Mouse (Mus musculus): ENCODE measurements at regions not wholly inside any gene's neighbourhood (a gene's known extent, or its start where the extent isn't known, plus 50 kb on each side); places are given as distances from the start of the nearest gene placed in this dataset.

GRCm38 (mm10) chr6:102844507-102844906 is 271.6 kb upstream of the Cntn3 start:
- TF ChIP-seq POLR2A (IDR thresholded peaks at IDR 0.05; ENCODE audit: low read depth, low read length) = no peak
- TF ChIP-seq CTCF (conservative IDR thresholded peaks at IDR 0.05; ENCODE audit: insufficient read depth, insufficient read length, low read depth, low read length) = no peak; the same call in 1 of the 2 replicates
